Mouse (Mus musculus): ENCODE measurements around the gene Mical3. TPM values are rescaled to one million over a fixed set of nuclear protein-coding genes. Genes with fewer than 3 reads are reported as not detected.
"Not testable (repeated sequence)": the region's sequence is repeated elsewhere in the genome, so short reads cannot be mapped to it uniquely, and the experiment has no call there.

Gene Mical3
- polyA plus RNA-seq, 1 experiment from 2014 or later, result 11.8 TPM

DNA sequence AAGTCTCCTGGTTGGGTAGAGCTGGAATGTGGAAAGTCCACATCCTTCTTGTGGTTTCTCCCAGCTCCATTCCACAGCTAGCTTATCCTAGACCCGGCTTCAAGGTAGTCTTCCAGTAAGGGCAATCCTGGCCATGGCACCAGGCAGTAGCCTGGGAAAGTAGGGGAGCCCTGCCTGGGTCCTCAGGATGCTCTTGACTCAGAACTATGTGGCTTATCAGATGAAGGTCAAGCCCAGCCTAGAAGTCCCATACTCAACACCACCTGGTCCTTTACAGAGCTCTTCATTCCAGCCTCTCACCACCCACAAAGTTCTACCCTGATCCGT lies 215.2 kb downstream of the Mical3 start:
- no peak for DNase-seq (ENCODE audit: low spot score, missing footprints)
- no peak overlapping the region for H3K4me2 ChIP-seq
- H3K4me1 ChIP-seq (ENCODE audit: control insufficient read depth, insufficient read depth, low read length), result peaks cover 3% of the 10 kb centered on the region
- peaks cover 9% of the 10 kb centered on the region for H3K27me3 ChIP-seq (ENCODE audit: control insufficient read depth, insufficient read depth, low read length)
- WGBS, result 27% methylated on average over 2 of the region's 2 CpGs
- ATAC-seq (ENCODE audit: low FRiP score), result no peak
- H3K27ac ChIP-seq (ENCODE audit: low read depth, low read length), result no peak overlapping the region
- H3K4me3 ChIP-seq (ENCODE audit: low read depth, low read length), result no peak overlapping the region
- no peaks in the 10 kb centered on the region for H3K36me3 ChIP-seq (ENCODE audit: control insufficient read depth, insufficient read depth, low read length)
- no peak overlapping the region for H3K9ac ChIP-seq (ENCODE audit: low read length)
- H3K9me3 ChIP-seq (ENCODE audit: control insufficient read depth, low read length), result no peaks in the 10 kb centered on the region

DNA sequence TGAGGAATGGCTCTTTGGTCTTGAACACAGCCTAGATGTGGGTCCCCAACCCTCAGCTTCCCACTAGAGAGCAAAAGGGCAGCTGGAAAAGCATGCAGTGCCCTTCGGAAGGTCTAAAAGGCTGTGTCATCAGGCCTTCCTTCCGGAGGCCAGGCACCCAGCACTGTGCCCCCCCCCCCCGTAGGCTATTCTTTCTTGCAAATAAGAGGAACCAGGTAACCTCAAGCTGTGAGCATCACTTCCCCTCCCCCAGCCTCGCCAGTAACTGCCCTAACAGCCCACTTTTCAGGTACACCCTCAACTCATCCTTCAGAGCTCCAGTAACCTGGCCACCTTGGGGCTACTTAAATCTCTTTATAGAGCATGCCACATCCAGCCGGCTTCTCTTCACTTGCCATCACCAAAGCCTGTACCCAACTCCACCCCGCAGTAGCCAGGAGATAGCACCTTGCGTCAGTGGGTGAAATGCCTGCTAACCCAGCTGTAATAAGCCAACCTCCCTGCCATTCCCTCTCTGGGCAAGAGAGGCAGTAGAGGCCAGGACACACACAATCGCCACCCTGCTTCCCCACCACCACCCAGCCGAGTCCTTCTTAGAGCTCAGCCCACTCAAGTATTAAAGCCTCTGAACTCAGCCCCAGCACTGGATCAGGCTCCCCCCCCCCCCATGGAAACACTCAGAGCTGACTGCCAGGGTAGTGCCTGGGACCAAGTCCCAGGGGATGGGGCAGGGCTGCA lies 215.7 kb downstream of the Mical3 start:
- WGBS, result 44% methylated on average over 9 of the region's 9 CpGs
- Histone ChIP-seq H3K4me1 (ENCODE audit: control insufficient read depth, insufficient read depth, low read length) (peaks cover 3% of the 10 kb centered on the region), H3K4me3 (ENCODE audit: low read depth, low read length) (no peak overlapping the region), H3K9me3 (ENCODE audit: control insufficient read depth, low read length) (no peaks in the 10 kb centered on the region), H3K36me3 (ENCODE audit: control insufficient read depth, insufficient read depth, low read length) (no peaks in the 10 kb centered on the region), H3K4me2 (no peak overlapping the region), H3K27me3 (ENCODE audit: control insufficient read depth, insufficient read depth, low read length) (peaks cover 9% of the 10 kb centered on the region), H3K27ac (ENCODE audit: low read depth, low read length) (no peak overlapping the region), H3K9ac (ENCODE audit: low read length) (no peak overlapping the region)
- ATAC-seq (ENCODE audit: low FRiP score), result no peak
- no peak for DNase-seq (ENCODE audit: low spot score, missing footprints)

DNA sequence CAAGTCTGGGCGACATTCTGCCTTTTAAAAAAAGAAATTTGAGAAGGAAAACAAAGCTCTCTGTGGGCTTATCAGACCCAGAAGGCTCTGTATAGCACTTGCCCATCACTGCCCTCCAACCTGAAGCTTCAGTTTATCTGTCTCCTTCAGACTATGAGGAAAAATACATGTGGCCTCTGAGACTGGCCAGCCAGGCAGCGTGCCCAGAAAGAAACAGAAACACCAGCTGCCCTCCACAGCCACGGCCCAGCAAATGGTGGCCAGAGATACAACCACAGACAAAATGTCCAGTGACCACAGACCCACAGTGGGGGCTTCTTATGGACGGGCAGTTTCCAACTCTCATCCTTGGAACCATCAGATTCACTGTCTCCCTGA lies 216.3 kb downstream of the Mical3 start:
- 83% methylated on average over 4 of the region's 4 CpGs for WGBS
- H3K27me3 ChIP-seq (ENCODE audit: control insufficient read depth, insufficient read depth, low read length), result peaks cover 9% of the 10 kb centered on the region
- H3K9ac ChIP-seq (ENCODE audit: low read length), result no peak overlapping the region
- no peak overlapping the region for H3K4me3 ChIP-seq (ENCODE audit: low read depth, low read length)
- no peak overlapping the region for H3K4me2 ChIP-seq
- H3K9me3 ChIP-seq (ENCODE audit: control insufficient read depth, low read length), result no peaks in the 10 kb centered on the region
- H3K4me1 ChIP-seq (ENCODE audit: control insufficient read depth, insufficient read depth, low read length), result peaks cover 3% of the 10 kb centered on the region
- H3K36me3 ChIP-seq (ENCODE audit: control insufficient read depth, insufficient read depth, low read length), result no peaks in the 10 kb centered on the region
- H3K27ac ChIP-seq (ENCODE audit: low read depth, low read length), result no peak overlapping the region
- DNase-seq (ENCODE audit: low spot score, missing footprints) (no peak), ATAC-seq (ENCODE audit: low FRiP score) (no peak)

DNA sequence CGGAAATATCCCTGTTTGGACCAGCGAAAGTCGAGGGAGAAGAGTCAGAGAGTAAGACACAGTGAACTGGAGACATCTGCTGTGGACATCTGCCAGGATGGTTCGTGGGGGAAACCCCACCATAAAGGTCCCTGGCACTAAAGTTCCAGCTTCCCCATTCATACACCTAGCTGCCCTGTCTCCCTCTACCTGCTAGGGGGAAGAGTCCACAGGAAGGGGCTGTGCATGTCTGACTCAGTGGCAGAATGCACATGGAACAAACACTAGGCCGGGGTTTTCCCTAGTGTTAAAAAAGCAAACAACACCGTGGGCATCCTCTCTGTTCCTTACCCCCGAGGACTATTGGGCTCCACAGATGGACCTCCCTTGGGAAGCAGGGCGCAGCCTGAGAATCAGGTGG lies 217.0 kb downstream of the Mical3 start:
- 79% methylated on average over 8 of the region's 8 CpGs for WGBS
- no peaks in the 10 kb centered on the region for H3K9me3 ChIP-seq (ENCODE audit: control insufficient read depth, low read length)
- no peak for DNase-seq (ENCODE audit: low spot score, missing footprints)

DNA sequence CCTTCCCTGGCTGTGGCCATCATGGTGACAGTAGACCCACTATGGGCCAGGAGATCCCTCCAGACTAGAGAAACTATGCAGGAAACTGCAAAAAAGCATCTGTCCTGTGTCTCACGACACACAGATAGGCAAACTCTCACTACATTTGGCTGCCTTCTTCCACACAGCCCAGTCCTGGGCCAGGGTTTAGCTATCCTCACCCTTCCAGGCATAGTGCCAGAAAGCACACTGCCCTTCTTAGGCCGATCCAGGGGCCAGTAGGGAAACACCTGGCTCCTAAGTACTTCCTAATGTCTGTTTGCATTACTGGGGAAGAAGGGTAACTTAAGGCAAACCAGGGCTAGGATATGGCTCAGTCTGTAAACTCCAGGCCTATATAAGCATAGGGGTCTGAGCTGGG lies 217.9 kb downstream of the Mical3 start:
- H3K9me3 ChIP-seq (ENCODE audit: control insufficient read depth, low read length), result no peaks in the 10 kb centered on the region
- H3K36me3 ChIP-seq (ENCODE audit: control insufficient read depth, insufficient read depth, low read length), result no peaks in the 10 kb centered on the region
- no peak overlapping the region for H3K9ac ChIP-seq (ENCODE audit: low read length)
- no peak for ATAC-seq (ENCODE audit: low FRiP score)
- no peak overlapping the region for H3K27ac ChIP-seq (ENCODE audit: low read depth, low read length)
- DNase-seq (ENCODE audit: low spot score, missing footprints), result no peak
- H3K27me3 ChIP-seq (ENCODE audit: control insufficient read depth, insufficient read depth, low read length), result peaks cover 9% of the 10 kb centered on the region
- WGBS, result 87% methylated on average over 2 of the region's 2 CpGs
- no peak overlapping the region for H3K4me3 ChIP-seq (ENCODE audit: low read depth, low read length)
- peaks cover 3% of the 10 kb centered on the region for H3K4me1 ChIP-seq (ENCODE audit: control insufficient read depth, insufficient read depth, low read length)
- H3K4me2 ChIP-seq, result no peak overlapping the region

More for the DNA sequence above, 217.0 kb downstream of the Mical3 start:
- no peak overlapping the region for H3K27ac ChIP-seq (ENCODE audit: low read depth, low read length)
- H3K9ac ChIP-seq (ENCODE audit: low read length), result no peak overlapping the region
- peaks cover 9% of the 10 kb centered on the region for H3K27me3 ChIP-seq (ENCODE audit: control insufficient read depth, insufficient read depth, low read length)
- H3K4me2 ChIP-seq, result no peak overlapping the region
- peaks cover 3% of the 10 kb centered on the region for H3K4me1 ChIP-seq (ENCODE audit: control insufficient read depth, insufficient read depth, low read length)
- H3K36me3 ChIP-seq (ENCODE audit: control insufficient read depth, insufficient read depth, low read length), result no peaks in the 10 kb centered on the region
- no peak overlapping the region for H3K4me3 ChIP-seq (ENCODE audit: low read depth, low read length)
- ATAC-seq (ENCODE audit: low FRiP score), result no peak

DNA sequence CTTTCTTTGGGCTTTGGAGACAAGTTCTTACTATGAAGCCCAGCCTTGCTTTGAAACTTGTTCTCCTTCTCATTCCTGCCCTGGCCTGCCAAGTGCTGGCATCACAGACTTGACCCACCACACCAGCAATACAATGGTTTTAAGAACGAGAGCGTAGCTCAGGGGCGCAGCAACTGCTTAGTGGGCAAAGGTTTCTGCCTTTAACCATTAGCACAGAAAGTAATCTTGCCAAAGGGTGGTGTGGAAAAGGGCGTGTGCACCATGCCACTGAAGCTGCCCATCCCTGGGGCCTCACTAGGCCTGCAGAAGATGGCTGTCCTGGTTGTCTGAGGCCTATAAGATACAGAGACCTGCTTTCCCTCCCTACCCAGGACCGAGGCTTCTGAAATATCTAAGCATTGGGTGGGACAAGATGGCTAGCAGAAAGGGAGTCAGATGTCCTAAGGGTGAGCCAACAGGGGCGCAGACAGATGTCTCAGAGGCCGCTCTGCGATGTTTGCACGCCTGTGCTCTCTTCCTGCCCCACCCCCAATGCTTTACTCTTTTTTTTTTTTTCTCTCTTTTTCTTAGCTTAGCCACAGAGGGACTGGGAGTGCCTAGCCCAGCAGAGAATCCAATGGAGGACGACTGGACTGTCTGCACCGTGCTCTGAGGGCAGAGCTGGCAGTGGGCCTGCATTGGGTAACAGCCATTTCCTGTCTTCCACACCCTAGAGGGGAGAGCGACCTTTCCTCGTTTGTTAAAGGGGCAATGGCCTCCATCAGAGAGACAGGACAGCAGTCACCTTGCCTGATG lies 219.4 kb downstream of the Mical3 start:
- ATAC-seq (ENCODE audit: low FRiP score) (no peak), DNase-seq (ENCODE audit: low spot score, missing footprints) (no peak)
- H3K4me1 ChIP-seq (ENCODE audit: control insufficient read depth, insufficient read depth, low read length), result peaks cover 3% of the 10 kb centered on the region
- no peak overlapping the region for H3K4me2 ChIP-seq
- H3K27me3 ChIP-seq (ENCODE audit: control insufficient read depth, insufficient read depth, low read length), result peaks cover 9% of the 10 kb centered on the region
- WGBS, result 84% methylated on average over 13 of the region's 13 CpGs
- H3K36me3 ChIP-seq (ENCODE audit: control insufficient read depth, insufficient read depth, low read length), result no peaks in the 10 kb centered on the region
- no peak overlapping the region for H3K27ac ChIP-seq (ENCODE audit: low read depth, low read length)
- H3K9me3 ChIP-seq (ENCODE audit: control insufficient read depth, low read length), result no peaks in the 10 kb centered on the region
- no peak overlapping the region for H3K4me3 ChIP-seq (ENCODE audit: low read depth, low read length)
- no peak overlapping the region for H3K9ac ChIP-seq (ENCODE audit: low read length)

DNA sequence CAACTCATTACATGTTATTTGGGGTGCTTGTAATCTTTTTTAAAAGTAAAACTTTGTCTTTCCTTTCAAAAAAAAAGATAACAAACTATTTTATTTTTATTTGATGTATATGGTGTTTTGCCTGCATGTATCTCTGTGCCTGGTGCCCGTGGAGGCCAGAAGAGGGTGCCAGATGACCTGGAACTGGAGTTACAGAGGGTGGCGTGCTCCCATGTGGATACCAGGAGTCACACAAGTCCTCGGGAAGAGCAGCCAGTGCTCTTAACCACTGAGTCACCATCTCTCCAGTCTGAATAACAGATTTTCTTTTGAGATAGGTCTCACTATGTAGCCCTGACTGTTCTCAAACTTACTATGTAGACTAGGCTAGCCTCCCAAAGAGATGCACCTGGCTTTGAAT lies 221.3 kb downstream of the Mical3 start:
- H3K4me3 ChIP-seq (ENCODE audit: low read depth, low read length), result no peak overlapping the region
- 88% methylated on average over 3 of the region's 3 CpGs for WGBS
- ATAC-seq (ENCODE audit: low FRiP score), result no peak

DNA sequence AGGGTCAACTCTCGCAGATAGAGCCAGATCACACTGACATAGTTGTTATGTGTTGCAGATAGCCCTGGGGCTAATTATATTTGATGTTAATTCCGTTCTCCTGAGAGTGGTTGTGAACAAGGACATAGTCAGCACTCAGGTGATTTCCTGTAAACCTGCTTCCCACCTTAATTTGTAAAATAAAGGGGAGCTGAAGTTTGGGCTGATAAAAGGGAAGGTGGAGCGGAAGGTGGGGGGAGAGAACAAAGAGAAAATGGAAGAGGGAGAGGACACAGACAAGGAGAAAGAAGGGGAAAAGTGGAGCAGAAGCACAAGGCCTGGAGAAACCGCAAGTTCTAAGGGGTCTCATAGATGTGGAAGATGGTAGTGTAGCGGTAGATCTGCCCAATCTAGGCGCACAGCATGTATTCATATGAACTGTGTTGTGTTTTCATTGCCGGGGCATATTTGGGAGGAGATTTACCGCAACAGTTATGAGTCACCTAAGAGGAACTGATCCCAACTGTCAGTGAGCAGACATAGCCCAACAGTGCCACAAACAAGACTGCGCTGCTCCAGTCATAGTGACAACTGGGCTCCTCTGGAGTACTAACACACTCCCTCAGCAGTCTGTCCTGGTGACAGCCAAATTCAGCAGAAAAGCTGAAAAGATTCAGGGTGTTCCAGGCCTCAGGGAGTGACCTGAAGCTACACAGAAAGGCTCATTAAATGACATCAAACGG lies 222.8 kb downstream of the Mical3 start:
- not testable (repeated sequence) for H3K4me3 ChIP-seq (ENCODE audit: low read depth, low read length); H3K27ac ChIP-seq (ENCODE audit: low read depth, low read length); ATAC-seq (ENCODE audit: low FRiP score); H3K4me1 ChIP-seq (ENCODE audit: control insufficient read depth, insufficient read depth, low read length); DNase-seq (ENCODE audit: low spot score, missing footprints); H3K36me3 ChIP-seq (ENCODE audit: control insufficient read depth, insufficient read depth, low read length); H3K4me2 ChIP-seq; H3K9me3 ChIP-seq (ENCODE audit: control insufficient read depth, low read length); H3K9ac ChIP-seq (ENCODE audit: low read length); H3K27me3 ChIP-seq (ENCODE audit: control insufficient read depth, insufficient read depth, low read length)
- WGBS, result 94% methylated on average over 9 of the region's 10 CpGs

More for the DNA sequence above, 221.3 kb downstream of the Mical3 start:
- Histone ChIP-seq H3K4me1 (ENCODE audit: control insufficient read depth, insufficient read depth, low read length) (no peaks in the 10 kb centered on the region), H3K9me3 (ENCODE audit: control insufficient read depth, low read length) (no peaks in the 10 kb centered on the region), H3K27me3 (ENCODE audit: control insufficient read depth, insufficient read depth, low read length) (no peaks in the 10 kb centered on the region), H3K9ac (ENCODE audit: low read length) (no peak overlapping the region), H3K36me3 (ENCODE audit: control insufficient read depth, insufficient read depth, low read length) (no peaks in the 10 kb centered on the region), H3K27ac (ENCODE audit: low read depth, low read length) (no peak overlapping the region), H3K4me2 (no peak overlapping the region)
- DNase-seq (ENCODE audit: low spot score, missing footprints), result peak; percentile 72

DNA sequence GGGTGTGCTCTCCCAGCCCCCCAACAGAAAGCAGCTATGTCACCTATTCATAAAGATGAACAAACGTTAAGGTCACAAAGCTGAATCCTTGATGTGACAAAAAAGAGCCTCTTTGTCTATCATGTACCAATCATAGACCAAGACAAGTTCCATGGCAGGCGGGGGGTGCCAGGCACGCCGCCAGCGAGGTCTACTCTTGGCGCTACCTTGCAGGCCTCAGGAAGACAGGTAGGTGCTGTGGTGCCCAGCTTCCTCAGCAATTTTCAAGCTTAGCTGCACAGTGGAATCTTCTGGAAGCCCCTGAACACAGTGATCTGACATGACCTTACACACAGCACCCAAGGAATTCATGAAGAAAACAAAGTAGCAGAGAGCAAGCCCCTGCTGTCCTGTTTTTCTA lies 224.3 kb downstream of the Mical3 start:
- no peaks in the 10 kb centered on the region for H3K4me1 ChIP-seq (ENCODE audit: control insufficient read depth, insufficient read depth, low read length)
- no peak overlapping the region for H3K4me3 ChIP-seq (ENCODE audit: low read depth, low read length)
- H3K9me3 ChIP-seq (ENCODE audit: control insufficient read depth, low read length), result no peaks in the 10 kb centered on the region
- no peak for DNase-seq (ENCODE audit: low spot score, missing footprints)
- H3K27ac ChIP-seq (ENCODE audit: low read depth, low read length), result no peak overlapping the region
- no peak overlapping the region for H3K9ac ChIP-seq (ENCODE audit: low read length)
- 92% methylated on average over 6 of the region's 6 CpGs for whole genome bisulfite sequencing
- H3K27me3 ChIP-seq (ENCODE audit: control insufficient read depth, insufficient read depth, low read length), result no peaks in the 10 kb centered on the region
- no peak for ATAC-seq (ENCODE audit: low FRiP score)
- H3K4me2 ChIP-seq, result no peak overlapping the region
- no peaks in the 10 kb centered on the region for H3K36me3 ChIP-seq (ENCODE audit: control insufficient read depth, insufficient read depth, low read length)

All from midbrain, embryonic 11.5 days (tissue).